Mouse (Mus musculus): ENCODE results near the gene Rassf4.

The Rassf4 gene

DNA sequence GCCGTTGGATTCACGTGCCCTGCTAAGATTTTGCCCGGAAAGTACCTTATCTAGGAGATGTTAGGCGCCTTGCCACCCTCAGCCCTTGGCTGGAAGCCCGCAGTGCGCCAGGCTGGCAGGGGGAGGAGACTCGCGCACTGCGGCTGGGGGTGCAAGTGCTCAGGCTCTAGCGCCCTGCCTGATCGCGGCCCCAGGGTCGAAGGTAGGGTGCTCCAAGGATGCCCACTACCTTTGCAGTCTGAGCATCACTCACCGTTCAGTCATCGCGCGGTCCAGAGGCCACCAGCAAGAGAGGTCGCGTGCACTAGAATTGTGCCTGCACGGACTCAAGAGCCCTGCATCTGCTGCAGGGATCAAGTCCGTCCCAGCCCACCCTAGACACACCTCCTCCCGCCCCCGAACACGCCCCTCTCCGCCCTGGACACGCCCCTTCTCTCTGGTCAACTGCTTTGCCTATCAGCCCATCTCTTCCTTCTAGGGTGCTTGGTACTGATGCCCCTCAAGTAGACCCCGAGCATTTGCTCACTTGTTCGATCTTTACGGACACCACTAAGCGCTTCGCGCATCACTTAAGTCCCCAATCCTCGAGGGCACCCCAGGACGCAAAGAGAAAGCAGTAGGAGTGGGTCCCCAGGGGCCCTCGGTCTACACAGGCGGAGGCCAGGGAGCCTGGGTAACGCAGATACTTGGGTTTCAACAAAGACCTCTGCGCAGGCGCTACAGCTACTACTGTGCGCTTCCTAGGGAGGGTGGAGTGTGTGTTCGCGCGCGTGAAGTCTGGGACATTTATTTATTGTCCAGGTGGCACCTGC is at the start of gene Rassf4:
Gene Rassf4 (minus strand): TSS at position 482 of the 812 bp plus-strand sequence.
- peak; percentile 86 for DNase-seq

GRCm38 (mm10) chr6:116718920-116719319 is 45.2 kb upstream of the Rassf4 start:
- no peak for DNase-seq

GRCm38 (mm10) chr6:116718361-116718760 is 44.6 kb upstream of the Rassf4 start:
- no peak for DNase-seq

DNA sequence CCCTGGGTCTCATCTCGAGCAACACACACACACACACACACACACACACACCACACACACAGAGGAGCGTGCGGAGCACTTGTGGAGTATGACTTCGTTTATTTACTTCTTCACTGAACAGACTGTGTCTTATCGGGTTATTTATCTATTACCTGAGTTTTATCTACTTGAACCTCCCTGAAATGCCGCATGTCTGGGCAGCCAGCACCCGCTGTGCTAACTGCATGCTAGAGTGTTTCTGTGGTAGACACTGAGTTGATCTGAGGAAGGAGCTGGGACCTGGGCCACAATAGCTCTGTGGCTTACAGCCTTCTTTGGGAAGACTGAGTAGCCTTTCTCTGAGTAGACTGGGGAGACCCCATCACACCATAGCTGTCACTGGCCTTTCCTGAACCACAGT is 44.1 kb upstream of the Rassf4 start:
- no peak for DNase-seq

DNA sequence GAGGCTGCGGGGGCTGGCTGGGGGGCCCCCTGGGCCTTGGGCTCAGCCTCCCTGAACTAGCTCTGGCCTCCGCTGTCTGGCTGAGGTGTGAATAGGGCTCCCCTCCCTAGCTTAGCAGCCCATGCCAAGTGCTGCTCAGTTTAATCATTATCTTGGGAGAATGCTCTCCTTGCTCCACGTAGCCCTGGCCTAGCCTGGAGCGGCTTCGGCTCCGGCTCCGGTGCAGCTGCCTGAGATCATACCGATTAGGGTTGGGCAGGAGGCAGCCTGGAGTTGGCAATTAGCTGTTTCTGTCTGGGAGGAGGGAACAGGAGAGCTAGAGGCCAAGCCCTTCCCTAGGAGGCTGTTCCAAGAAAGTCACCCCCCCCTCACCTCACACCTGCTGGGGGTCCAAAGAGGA is 42.9 kb upstream of the Rassf4 start, which contains the start of gene Tmem72:
Gene Tmem72 (minus strand): TSS at position 248 of the 400 bp plus-strand sequence.
- no peak for DNase-seq

DNA sequence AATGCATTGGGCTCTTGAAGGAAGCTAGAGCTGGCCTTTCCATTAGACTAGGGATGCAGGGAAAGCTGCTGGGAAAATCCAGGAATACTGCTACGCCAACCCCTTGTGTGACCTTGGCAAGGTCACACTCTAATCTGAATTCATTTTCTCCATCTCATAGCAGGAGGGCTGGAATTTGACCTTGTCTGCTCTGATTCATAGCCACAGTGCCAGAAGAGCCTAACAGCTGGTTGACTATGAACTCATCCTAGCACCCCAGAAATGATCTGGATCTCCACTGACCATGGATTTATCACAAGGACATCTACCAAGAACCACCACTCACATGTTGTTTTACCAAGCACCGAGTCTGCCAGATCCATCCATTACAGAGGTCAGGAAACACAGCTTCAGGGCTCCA is 41.4 kb upstream of the Rassf4 start:
- DNase-seq: no peak

- no peak for DNase-seq
Observed at GRCm38 (mm10) chr6:116714576-116714975, 40.8 kb upstream of the Rassf4 start.

DNA sequence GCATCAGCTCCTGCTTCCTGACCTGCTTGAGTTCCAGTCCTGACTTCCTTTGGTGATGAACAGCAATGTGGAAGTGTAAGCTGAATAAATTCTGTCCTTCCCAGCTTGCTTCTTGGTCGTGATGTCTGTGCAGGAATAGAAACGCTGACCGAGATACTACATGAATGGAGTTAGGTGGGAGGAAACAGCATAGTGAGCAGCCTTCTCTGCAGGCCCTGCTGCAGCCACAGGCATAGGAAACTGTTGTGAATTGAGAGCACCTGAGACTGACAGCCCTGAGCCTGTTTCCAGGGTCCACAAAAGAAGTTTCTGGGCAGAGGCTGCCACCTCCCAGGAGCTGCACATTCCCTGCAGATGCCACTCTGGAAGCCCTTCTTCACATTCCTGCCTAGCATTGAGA is 40.2 kb upstream of the Rassf4 start:
- no peak for DNase-seq

- no peak for DNase-seq
Observed at GRCm38 (mm10) chr6:116712503-116712902, 38.8 kb upstream of the Rassf4 start.

GRCm38 (mm10) chr6:116712062-116712461 is 38.3 kb upstream of the Rassf4 start:
- DNase-seq: no peak

GRCm38 (mm10) chr6:116704320-116704719 is 30.6 kb upstream of the Rassf4 start:
- DNase-seq: no peak

- no peak for DNase-seq
Observed at GRCm38 (mm10) chr6:116700821-116701220, 27.1 kb upstream of the Rassf4 start.

DNA sequence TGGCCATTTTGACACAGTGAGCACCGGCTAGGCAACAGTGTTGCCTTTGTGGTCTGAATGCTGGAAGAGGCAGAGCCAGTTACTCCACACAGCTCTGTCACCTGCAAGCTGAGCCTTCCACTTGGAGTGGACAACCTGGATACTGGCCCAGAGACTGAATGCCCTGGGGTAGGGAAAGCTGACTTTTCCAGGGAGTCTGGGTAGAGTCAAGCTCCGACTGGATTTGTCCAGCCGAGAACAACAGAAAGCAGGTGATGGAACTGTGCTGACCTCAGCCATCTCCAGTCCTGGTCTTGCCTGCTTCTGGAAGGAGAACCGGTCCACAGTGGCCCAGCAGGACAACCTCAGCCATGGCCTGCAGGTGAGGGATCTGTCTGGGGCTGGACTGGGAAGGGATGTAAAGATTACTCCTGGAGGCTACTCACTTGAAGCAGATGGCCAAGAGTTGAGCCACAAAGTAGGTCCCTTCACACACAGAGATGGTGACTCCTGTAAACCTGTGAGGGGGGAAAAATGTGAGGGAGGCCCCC is 24.2 kb upstream of the Rassf4 start:
- DNase-seq: no peak

DNA sequence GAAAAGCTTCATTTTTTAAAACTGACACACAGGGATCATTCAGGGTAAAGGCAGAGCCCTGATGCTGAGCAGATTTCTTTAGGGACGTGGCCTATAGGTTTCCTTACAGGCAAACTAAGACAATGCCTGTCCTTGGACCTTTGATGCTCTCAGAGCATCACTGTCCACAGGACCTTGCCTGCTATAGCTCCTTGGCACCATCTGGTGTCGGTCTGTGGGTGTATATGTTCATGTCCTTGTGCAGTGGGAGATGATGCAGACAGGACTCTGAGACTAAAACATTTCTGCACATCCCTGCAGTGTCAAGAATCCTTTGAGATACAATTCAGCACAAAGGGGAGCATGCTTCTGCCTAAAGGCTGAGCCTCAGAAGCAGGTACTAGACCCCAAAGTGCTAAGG is 23.7 kb upstream of the Rassf4 start:
- no peak for DNase-seq

DNA sequence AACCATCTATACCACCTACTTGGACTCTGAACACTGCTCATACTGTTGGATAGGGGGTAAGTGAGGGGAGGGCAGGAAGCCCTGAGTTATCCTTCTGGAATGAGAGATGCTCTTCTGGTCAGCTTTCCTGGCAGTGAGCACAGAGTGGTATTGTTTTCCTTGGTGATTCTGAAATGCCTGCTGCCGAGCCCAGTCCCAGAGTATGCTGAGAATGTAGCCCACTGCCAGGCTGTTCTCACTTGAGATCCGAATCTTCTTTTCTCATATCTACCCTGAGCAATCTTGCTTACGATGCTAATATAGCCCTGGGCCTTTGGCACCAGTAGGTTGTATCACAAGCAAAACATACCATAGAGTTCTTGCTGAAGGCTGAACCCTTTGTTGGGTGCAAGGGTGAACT is 20.6 kb upstream of the Rassf4 start:
- DNase-seq: no peak

GRCm38 (mm10) chr6:116693639-116694038 is 19.9 kb upstream of the Rassf4 start:
- no peak for DNase-seq

DNA sequence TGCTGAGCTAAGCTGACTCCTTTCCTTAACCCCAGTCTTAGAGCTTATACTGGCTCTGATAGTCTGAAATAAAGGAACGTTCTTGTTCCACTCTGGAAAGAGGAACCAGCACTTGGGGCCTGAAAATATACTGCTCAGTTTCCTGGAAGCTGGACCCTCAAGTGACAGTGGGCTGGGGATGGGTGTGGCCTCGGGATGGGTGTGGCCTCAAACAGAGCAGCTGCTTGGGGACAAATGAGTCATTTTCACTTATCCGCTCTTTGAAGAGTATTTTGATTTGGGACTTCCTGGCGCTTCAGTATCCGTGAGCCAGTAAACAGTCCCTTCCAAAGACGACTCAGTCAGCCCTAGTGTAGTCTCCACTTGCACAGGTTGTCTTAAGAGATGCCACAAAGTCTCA is 8.6 kb upstream of the Rassf4 start:
- peak; percentile 64 for DNase-seq

DNA sequence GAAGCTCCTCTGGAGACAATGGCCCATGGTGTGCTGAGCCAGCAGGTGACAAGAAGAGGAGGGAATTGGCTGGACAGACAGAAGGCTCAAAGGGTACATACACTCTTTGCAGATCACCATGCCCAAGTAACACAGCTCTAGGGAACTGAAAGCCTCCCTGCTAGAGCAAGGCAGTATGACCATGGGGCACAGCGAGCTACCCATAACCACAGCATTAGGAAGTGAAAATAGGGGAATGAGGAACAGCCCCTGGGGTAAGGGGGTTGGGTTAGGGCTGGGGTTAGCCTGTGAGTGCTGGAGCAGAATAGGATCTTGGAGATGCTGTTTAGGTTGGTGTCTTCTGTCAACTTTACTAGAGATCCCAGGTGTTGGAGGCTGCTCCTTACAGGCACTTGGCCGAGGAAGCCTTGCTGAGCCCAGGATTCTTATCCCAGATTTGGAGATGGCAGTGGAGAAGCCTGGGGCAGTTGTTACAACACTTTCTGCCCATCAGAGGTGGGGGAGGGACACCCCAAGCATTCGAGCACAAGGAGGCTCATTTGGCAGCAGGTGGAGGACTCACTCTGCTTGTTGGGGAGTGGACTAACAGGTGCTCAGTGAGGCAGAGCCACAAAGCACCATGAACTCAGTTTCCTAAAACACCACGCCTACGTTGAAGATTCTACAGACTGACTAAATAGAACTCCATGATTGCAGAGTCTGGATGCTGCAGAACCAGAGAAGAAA is 6.0 kb upstream of the Rassf4 start:
- peak; percentile 15 for DNase-seq

DNA sequence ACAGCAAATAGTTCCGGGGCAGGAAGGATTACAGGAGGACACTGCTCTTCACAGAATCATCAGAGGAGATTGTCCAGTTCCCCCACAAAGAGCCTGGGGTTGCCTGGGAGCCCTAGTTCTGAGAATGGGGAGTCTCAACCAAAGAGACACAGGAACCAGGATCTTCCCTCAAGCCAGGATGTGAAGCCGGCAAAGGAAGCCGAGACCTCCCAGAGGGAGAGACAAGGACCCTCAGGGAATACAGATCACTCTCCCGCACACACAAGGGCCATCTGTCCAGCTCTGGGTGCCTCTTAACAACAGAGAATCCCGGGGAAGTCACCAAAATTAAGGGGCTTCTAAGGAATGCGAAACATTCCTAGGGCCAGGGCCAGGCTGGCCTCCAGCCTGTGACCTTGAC is 3.6 kb upstream of the Rassf4 start:
- DNase-seq: no peak

GRCm38 (mm10) chr6:116676355-116676913 is 2.7 kb upstream of the Rassf4 start:
- DNase-seq: peak; percentile 22

DNA sequence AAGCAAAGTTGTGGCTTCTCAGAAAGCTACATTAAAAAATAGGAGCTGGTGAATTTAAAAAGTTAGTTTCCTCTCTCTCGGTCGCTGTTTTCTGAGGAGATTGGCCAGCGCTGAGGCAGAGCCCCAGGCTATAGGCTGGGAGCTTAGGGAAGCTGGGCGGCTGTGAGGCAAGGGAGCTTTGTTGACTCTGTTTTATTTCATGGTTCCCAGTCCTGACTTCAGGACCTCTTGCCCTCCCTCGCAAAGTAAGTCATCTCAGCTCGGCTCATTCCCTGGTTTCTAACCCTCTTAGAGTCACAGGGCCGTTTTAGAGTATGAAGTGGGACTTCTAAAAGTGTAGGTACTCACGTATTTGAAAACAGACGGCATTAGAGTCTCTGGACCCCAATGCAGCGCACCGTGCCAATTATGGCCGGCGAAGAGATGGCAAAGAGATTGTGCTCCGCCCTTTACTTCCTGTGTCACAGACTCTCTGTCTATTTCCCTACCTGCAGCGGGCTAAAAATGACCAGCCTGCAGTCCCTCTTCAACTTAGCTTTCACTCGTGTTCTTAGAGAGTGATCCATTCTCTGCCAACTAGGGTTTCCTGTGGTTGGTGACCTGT is 633 bp upstream of the Rassf4 start:
- DNase-seq: no peak

- no peak for DNase-seq
Observed at GRCm38 (mm10) chr6:116672349-116672748, 1.4 kb downstream of the Rassf4 start.

- DNase-seq: no peak
Observed at GRCm38 (mm10) chr6:116671768-116672167, 2.0 kb downstream of the Rassf4 start.
